Mouse (Mus musculus) kidney, embryonic 16.5 days (tissue): ENCODE results near the gene Rsph1. TPM values are rescaled to one million over a fixed set of nuclear protein-coding genes. Genes with fewer than 3 reads are reported as not detected.

Experiments used
- ATAC-seq: fragments of 200-750 bp; cut with Nextera tagmentation; 2 replicates; pipeline ENCODE4 v1.8.0; 2017; ENCODE audit warnings: moderate TSS enrichment; ENCODE audit not compliant: low FRiP score, low TSS enrichment
- H3K27ac ChIP-seq: fragments of 300-500 bp; sonication (generic); 2 replicates; pipeline ENCODE4 v1.5.1; 2014; ENCODE audit warnings: low read length
- H3K27me3 ChIP-seq: fragments of 300-500 bp; sonication (generic); 2 replicates; pipeline ENCODE4 v1.6.1; 2014; ENCODE audit warnings: low read length, control low read depth, mixed read lengths; ENCODE audit not compliant: insufficient read depth
- H3K36me3 ChIP-seq: fragments of 300-500 bp; sonication (generic); 2 replicates; pipeline ENCODE4 v1.6.1; 2014; ENCODE audit warnings: low read length, control low read depth, mixed read lengths; ENCODE audit not compliant: insufficient read depth
- H3K4me1 ChIP-seq: fragments of 300-500 bp; sonication (generic); 2 replicates; pipeline ENCODE4 v1.6.1; 2014; ENCODE audit warnings: low read length, control low read depth, mixed read lengths; ENCODE audit not compliant: insufficient read depth
- H3K4me2 ChIP-seq: fragments of 300-500 bp; sonication (generic); replicated peaks from 2 replicates; pipeline ENCODE4 v1.6.1; 2014; ENCODE audit warnings: low read depth, low read length
- H3K4me3 ChIP-seq: fragments of 300-500 bp; sonication (generic); 2 replicates; pipeline ENCODE4 v1.5.1; 2014; ENCODE audit warnings: mild to moderate bottlenecking, low read length
- H3K9ac ChIP-seq: fragments of 300-500 bp; sonication (generic); replicated peaks from 2 replicates; pipeline ENCODE4 v1.6.1; 2014; ENCODE audit warnings: low read length
- H3K9me3 ChIP-seq: fragments of 300-500 bp; sonication (generic); 2 replicates; pipeline ENCODE4 v1.6.1; 2016; ENCODE audit warnings: low read length, control low read depth
- WGBS: fragments of 180-500 bp; shearing (Covaris S2); extraction: QIAGEN DNeasy Blood & Tissue Kit; methylation state at CpG from one replicate; pipeline ENCODE4 v1.1.7; 2014; 5-methylcytosine and 5-hydroxymethylcytosine counted together
- polyA plus RNA-seq: library from polyadenylated mRNA; unstranded; fragments of >200 nt; fragmentation: Nextera tagmentation; extraction: Ambion mirVana; gene quantifications from 2 replicates; pipeline ENCODE4 v1.2.1, GENCODE M21; 2015

Gene Rsph1
- polyA plus RNA-seq, 1 experiment from 2014 or later: 2.0 TPM

DNA sequence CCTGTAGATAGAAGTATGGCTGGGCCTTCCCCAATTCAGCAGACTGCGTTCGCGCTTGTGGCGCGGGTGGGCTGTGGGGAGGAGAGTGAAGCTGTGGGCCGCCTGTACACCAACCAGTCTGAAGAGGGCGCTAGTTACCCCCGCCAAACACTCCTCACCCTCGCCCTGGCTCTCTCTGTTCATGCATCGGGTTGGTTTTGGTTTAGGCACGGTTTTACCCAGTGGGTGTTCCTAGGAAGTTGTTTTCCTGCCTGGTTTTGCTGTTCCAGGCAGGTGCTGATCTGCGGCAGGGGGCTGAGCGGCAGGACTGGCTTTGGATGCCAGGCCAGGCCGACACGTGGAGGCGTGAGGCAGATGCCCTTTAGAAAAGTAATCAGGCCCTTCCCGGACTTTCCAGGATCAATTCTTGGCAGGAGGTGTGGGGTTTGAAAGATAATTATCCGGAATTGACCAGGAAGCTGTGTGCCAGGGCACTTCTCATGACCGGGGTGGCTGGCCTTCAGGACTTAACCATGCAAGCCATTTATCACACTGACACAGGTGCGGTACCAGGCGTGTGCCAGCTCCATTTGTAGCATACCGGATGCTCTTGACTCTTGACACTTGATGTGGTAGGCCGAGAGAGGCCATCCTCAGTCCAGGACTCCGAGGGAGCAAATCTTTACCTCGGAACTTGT, 18.2 kb upstream of the Rsph1 start:
- no peak for ATAC-seq
- Histone ChIP-seq H3K4me2 (peak overlapping the region; percentile 99), H3K36me3 (no peaks in the 10 kb centered on the region), H3K27me3 (peaks cover 8% of the 10 kb centered on the region), H3K4me3 (peak overlapping the region; percentile 63), H3K9ac (peak overlapping the region; percentile 71; the same call in 1 of the 2 replicates), H3K4me1 (peaks cover 23% of the 10 kb centered on the region), H3K9me3 (no peaks in the 10 kb centered on the region), H3K27ac (no peak overlapping the region)
- 24% methylated on average over 25 of the region's 25 CpGs for WGBS

DNA sequence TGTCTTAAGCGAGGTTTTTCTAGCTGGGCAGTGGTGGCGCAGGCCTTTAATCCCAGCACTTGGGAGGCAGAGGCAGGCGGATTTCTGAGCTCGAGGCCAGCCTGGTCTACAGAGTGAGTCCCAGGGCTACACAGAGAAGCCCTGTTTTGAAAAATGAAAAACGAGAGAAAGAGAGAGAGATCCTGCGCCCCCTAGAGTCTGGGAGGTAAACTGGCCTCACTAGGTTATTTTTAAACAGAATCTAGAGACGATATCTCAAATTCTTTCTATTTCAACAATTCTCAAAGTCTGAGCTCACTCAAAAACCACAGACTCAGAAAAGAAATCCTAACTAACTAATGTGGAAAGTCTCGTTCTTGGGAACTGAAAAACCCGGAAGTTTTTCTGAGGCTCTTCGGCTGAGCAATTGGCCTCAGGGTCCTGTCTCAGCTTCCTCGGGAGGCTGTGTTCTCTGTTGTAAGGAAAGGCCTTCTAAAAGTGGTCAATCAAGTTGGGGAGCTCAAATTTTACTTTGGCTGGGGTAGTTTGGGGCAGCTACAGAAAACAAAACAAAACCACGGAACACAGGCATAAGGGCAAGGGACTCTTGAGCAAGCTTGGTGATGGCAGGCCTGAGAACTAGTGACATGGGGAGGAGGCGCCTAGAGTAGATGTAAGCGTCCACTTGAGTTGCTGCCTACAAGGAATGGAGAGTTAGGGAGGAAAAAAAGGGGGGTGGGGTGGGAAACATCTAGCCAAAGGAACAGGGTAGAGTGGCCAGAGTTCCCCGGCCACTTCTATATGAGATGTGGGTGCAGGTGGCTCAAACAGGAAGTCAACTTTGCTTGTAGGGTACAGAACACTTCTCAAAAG, 17.4 kb upstream of the Rsph1 start:
- Histone ChIP-seq H3K4me2 (no peak overlapping the region), H3K9ac (no peak overlapping the region), H3K9me3 (no peaks in the 10 kb centered on the region), H3K4me3 (no peak overlapping the region), H3K27me3 (peaks cover 8% of the 10 kb centered on the region), H3K4me1 (peaks cover 23% of the 10 kb centered on the region), H3K36me3 (no peaks in the 10 kb centered on the region), H3K27ac (no peak overlapping the region)
- no peak for ATAC-seq
- WGBS: 82% methylated on average over 15 of the region's 15 CpGs

- no peaks in the 10 kb centered on the region for H3K36me3 ChIP-seq
- H3K4me3 ChIP-seq: no peak overlapping the region
- H3K9me3 ChIP-seq: no peaks in the 10 kb centered on the region
- ATAC-seq: no peak
- peaks cover 7% of the 10 kb centered on the region; the same call in 1 of the 2 replicates for H3K4me1 ChIP-seq
- no peak overlapping the region for H3K27ac ChIP-seq
- no peak overlapping the region for H3K9ac ChIP-seq
- peaks cover 8% of the 10 kb centered on the region; the same call in 1 of the 2 replicates for H3K27me3 ChIP-seq
- no peak overlapping the region for H3K4me2 ChIP-seq
- WGBS: 71% methylated on average over 6 of the region's 6 CpGs
Observed at GRCm38 (mm10) chr17:31290859-31291258, 13.7 kb upstream of the Rsph1 start.

DNA sequence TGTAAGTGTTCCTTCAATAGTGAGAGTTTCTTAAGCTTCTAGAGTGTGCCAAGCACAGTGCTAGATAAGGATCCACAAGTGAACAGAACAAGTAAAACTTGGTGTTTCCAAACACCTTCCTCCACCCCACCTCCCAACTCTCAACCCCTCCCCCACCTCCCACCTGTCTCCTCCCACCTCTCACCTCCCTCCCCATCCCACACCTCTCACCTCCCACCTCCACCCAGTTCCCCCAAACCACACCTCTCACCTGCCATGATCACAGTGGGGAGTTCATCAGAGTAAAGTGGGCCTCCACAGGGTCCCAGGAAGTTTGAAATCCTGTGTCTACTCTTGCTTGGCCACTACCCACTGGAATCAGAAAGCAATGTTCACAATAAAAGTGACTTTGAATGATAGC, 13.1 kb upstream of the Rsph1 start:
- Histone ChIP-seq H3K9ac (no peak overlapping the region), H3K4me1 (peaks cover 2% of the 10 kb centered on the region; the same call in 1 of the 2 replicates), H3K4me2 (no peak overlapping the region), H3K4me3 (no peak overlapping the region), H3K36me3 (no peaks in the 10 kb centered on the region), H3K27ac (no peak overlapping the region), H3K9me3 (no peaks in the 10 kb centered on the region), H3K27me3 (peaks cover 4% of the 10 kb centered on the region; the same call in 1 of the 2 replicates)
- ATAC-seq: no peak

DNA sequence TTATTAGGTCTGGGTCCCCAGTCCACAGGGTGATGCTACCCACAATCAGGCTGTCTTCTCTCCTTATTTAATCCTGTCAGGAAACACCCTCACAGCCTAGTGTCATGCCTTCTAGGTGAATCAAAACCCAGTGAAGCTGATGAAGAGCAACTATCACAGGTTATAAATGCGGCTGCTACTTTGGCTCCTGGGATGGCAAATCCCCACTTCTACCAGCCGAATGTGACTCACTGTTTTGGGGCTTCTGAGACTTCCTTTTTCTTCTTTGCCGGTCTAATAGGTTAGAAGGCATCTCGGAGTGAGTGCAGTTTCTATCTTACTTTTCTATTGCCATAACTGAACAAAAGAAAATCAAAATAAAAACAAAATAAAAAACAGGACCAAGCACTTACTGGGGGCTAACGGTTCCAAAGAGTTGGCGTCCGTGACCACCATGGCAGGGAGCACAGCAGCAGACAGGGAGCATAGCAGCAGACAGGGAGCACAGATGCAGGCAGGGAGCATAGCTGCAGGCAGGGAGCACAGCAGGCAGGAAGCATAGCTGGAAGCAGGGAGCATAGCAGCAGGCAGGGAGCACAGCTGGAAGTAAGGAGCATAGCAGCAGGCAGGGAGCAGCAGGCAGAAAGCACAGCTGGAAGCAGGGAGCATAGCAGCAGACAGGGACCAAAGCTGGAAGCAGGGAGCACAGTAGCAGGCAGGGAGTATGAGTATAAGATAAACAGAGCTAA, 12.0 kb upstream of the Rsph1 start:
- Histone ChIP-seq H3K9me3 (no peaks in the 10 kb centered on the region), H3K27ac (no peak overlapping the region), H3K4me1 (no peaks in the 10 kb centered on the region), H3K9ac (no peak overlapping the region), H3K36me3 (no peaks in the 10 kb centered on the region), H3K27me3 (no peaks in the 10 kb centered on the region), H3K4me3 (no peak overlapping the region), H3K4me2 (no peak overlapping the region)
- 73% methylated on average over 7 of the region's 7 CpGs for WGBS
- no peak for ATAC-seq

DNA sequence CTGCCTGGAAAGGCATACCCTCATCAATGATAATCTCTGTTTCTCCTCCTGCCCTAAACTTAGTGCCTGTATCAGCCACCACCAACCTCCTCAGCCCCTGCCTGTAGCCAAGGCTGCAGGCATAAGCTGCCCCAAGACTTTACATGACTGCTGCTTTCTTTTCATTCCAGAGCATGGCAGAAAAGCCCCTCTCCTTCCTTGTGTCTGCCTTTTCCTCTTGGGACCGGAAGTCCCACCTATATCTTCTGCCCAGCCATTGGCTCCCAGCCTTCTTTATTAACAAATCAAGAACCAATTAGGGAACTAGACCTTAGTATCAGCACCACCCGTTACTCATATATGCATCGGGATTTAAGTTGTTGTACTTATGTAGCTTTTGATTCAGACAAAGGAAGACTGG, 10.0 kb upstream of the Rsph1 start:
- Histone ChIP-seq H3K36me3 (no peaks in the 10 kb centered on the region), H3K4me1 (no peaks in the 10 kb centered on the region), H3K4me2 (no peak overlapping the region), H3K27ac (no peak overlapping the region), H3K4me3 (no peak overlapping the region), H3K9me3 (no peaks in the 10 kb centered on the region), H3K27me3 (no peaks in the 10 kb centered on the region), H3K9ac (no peak overlapping the region)
- ATAC-seq: no peak
- 85% methylated on average over 3 of the region's 3 CpGs for WGBS

GRCm38 (mm10) chr17:31286492-31286891, 9.3 kb upstream of the Rsph1 start, which contains the start of gene Slc37a1:
Slc37a1 (plus strand) TSS chr17:31286792.
- no peak for ATAC-seq
- H3K27ac ChIP-seq: no peak within 1 kb of the TSS
- no peaks in the 10 kb centered on the region for H3K36me3 ChIP-seq
- H3K4me2 ChIP-seq: no peak within 1 kb of the TSS
- no peaks in the 10 kb centered on the region for H3K27me3 ChIP-seq
- H3K4me3 ChIP-seq: no peak within 1 kb of the TSS
- H3K9me3 ChIP-seq: no peaks in the 10 kb centered on the region
- 100% methylated on average over 1 of the region's 1 CpGs for WGBS
- H3K9ac ChIP-seq: no peak within 1 kb of the TSS
- H3K4me1 ChIP-seq: no peaks in the 10 kb centered on the region

DNA sequence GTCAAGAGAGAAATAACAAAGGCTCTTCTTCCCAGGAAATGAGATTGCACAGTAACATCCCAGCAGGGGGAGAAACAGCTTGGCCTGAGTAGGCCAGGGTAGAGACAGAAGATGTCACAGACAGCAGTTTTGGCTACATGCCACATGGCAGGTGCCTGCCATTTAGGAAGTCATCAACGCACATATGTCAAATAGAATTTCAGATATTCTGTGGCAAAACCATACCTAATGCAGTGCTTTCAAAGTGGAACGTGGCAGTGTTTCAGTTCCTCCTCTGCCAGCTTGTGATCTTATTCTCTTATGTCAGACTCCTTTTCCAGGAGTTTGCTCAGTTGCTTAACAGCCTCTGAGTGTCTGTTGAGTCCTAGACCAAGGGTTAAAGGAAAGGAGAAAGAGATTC, 8.7 kb upstream of the Rsph1 start:
- H3K36me3 ChIP-seq: no peaks in the 10 kb centered on the region
- WGBS: 80% methylated on average over 2 of the region's 2 CpGs
- no peaks in the 10 kb centered on the region for H3K27me3 ChIP-seq
- H3K4me1 ChIP-seq: no peaks in the 10 kb centered on the region
- no peak overlapping the region for H3K9ac ChIP-seq
- no peak overlapping the region for H3K4me2 ChIP-seq
- no peaks in the 10 kb centered on the region for H3K9me3 ChIP-seq
- ATAC-seq: no peak
- H3K27ac ChIP-seq: no peak overlapping the region
- no peak overlapping the region for H3K4me3 ChIP-seq

DNA sequence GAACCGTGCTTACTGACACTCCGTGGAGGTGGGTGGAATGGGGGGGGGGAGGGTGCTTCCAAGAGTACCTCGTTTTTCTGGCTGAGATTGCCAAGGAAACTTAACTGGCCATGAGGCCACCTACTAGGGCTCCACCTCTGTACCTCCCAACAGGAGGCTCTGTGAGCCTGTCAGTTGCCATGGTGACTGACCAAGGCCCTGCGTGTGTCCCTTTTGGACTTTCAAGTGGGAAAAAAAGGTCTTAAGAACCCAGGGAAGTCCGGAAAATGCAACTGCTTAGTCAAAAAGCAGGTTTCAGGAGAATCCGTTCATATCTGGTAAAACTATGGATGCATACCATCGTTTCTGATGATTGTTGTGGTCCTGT, 5.5 kb upstream of the Rsph1 start:
- H3K9ac ChIP-seq: no peak overlapping the region
- H3K4me2 ChIP-seq: no peak overlapping the region
- no peaks in the 10 kb centered on the region for H3K9me3 ChIP-seq
- no peak overlapping the region for H3K27ac ChIP-seq
- H3K4me1 ChIP-seq: 0 out of 2 replicates have a peak, but pooled peaks cover 2% of the 10 kb centered on the region
- no peaks in the 10 kb centered on the region for H3K36me3 ChIP-seq
- H3K4me3 ChIP-seq: no peak overlapping the region
- no peaks in the 10 kb centered on the region for H3K27me3 ChIP-seq
- WGBS: 27% methylated on average over 7 of the region's 7 CpGs
- ATAC-seq: no peak
